Mouse (Mus musculus) heart, embryonic 11.5 days (tissue): ENCODE measurements around the gene Neurl1a. TPM values are rescaled to one million over a fixed set of nuclear protein-coding genes. Genes with fewer than 3 reads are reported as not detected.

Experiments used
- ATAC-seq: fragments of 200-750 bp; cut with Nextera tagmentation; replicated peaks from 2 replicates; pipeline ENCODE4 v1.8.0; 2017; ENCODE audit warnings: moderate library complexity; ENCODE audit not compliant: insufficient number of reproducible peaks, low FRiP score, low TSS enrichment
- H3K27ac ChIP-seq: fragments of 300-500 bp; sonication (generic); 2 replicates; pipeline ENCODE4 v1.5.1; 2014; ENCODE audit warnings: mild to moderate bottlenecking, low read depth, low read length
- H3K27me3 ChIP-seq: fragments of 300-500 bp; sonication (generic); 2 replicates; pipeline ENCODE4 v1.6.1; 2014; ENCODE audit warnings: mild to moderate bottlenecking, low read length, mixed read lengths; ENCODE audit not compliant: control insufficient read depth, insufficient read depth
- H3K36me3 ChIP-seq: fragments of 300-500 bp; sonication (generic); 2 replicates; pipeline ENCODE4 v1.6.1; 2014; ENCODE audit warnings: mild to moderate bottlenecking, low read length, moderate library complexity, mixed read lengths; ENCODE audit not compliant: control insufficient read depth, insufficient read depth
- H3K4me1 ChIP-seq: fragments of 300-500 bp; sonication (generic); 2 replicates; pipeline ENCODE4 v1.6.1; 2014; ENCODE audit warnings: low read length; ENCODE audit not compliant: control insufficient read depth, insufficient read depth
- H3K4me2 ChIP-seq: fragments of 300-500 bp; sonication (generic); 2 replicates; pipeline ENCODE4 v1.6.1; 2014; ENCODE audit warnings: mild to moderate bottlenecking, moderate library complexity
- H3K4me3 ChIP-seq: fragments of 300-500 bp; sonication (generic); 2 replicates; pipeline ENCODE4 v1.5.1; 2014; ENCODE audit warnings: low read depth, low read length
- H3K9ac ChIP-seq: fragments of 300-500 bp; sonication (generic); 2 replicates; pipeline ENCODE4 v1.6.1; 2014; ENCODE audit warnings: mild to moderate bottlenecking, low read depth, low read length, moderate library complexity
- H3K9me3 ChIP-seq: fragments of 300-500 bp; sonication (generic); replicated peaks from 2 replicates; pipeline ENCODE4 v1.6.1; 2016; ENCODE audit warnings: low read length; ENCODE audit not compliant: control insufficient read depth
- WGBS: fragments of 180-500 bp; shearing (Covaris S2); extraction: QIAGEN DNeasy Blood & Tissue Kit; methylation state at CpG from one replicate; pipeline ENCODE4 v1.1.7; 2014; ENCODE audit not compliant: insufficient replicate concordance; 5-methylcytosine and 5-hydroxymethylcytosine counted together
- polyA plus RNA-seq: library from polyadenylated mRNA; unstranded; fragments of >200 nt; fragmentation: Nextera tagmentation; extraction: Ambion mirVana; gene quantifications from 2 replicates; pipeline ENCODE4 v1.2.1, GENCODE M21; 2014

The Neurl1a gene
- polyA plus RNA-seq, 1 experiment from 2014 or later: 3.2 TPM

DNA sequence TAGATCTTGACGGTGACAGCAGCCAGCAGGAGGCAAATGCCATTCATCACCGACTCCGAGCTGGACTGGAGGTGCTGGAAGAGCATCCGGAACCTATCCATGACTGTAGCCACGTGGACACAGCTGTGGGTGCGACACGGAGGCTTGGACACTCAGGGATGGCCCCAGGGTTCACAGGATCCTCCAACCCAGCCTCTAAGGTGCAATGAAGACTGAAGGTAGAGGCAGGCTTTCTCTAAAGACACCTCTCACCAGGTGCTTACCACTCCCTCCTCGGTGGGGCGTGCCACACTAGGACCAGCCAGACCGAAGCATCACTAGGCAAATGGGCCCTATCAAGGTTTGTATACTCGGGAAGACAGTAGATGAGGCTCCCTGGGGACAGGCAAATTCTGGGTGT lies 21.0 kb upstream of the Neurl1a start, which contains the start of gene Calhm3:
Gene Calhm3 (minus strand): TSS at position 101 of the 400 bp plus-strand sequence.
- Histone ChIP-seq H3K9me3 (no peaks in the 10 kb centered on the region), H3K4me2 (no peak within 1 kb of the TSS), H3K4me3 (no peak within 1 kb of the TSS), H3K9ac (no peak within 1 kb of the TSS), H3K36me3 (no peaks in the 10 kb centered on the region), H3K4me1 (no peaks in the 10 kb centered on the region), H3K27me3 (no peaks in the 10 kb centered on the region), H3K27ac (no peak within 1 kb of the TSS)
- no peak for ATAC-seq
- WGBS: 71% methylated on average over 11 of the region's 11 CpGs

GRCm38 (mm10) chr19:47161669-47162068 lies 17.0 kb upstream of the Neurl1a start:
- no peak overlapping the region for H3K4me3 ChIP-seq
- 61% methylated on average over 4 of the region's 4 CpGs for WGBS
- H3K4me2 ChIP-seq: no peak overlapping the region
- no peak overlapping the region for H3K9ac ChIP-seq
- no peak overlapping the region for H3K27ac ChIP-seq
- H3K4me1 ChIP-seq: no peaks in the 10 kb centered on the region
- no peaks in the 10 kb centered on the region for H3K36me3 ChIP-seq
- no peaks in the 10 kb centered on the region for H3K27me3 ChIP-seq
- no peaks in the 10 kb centered on the region for H3K9me3 ChIP-seq
- ATAC-seq: no peak

DNA sequence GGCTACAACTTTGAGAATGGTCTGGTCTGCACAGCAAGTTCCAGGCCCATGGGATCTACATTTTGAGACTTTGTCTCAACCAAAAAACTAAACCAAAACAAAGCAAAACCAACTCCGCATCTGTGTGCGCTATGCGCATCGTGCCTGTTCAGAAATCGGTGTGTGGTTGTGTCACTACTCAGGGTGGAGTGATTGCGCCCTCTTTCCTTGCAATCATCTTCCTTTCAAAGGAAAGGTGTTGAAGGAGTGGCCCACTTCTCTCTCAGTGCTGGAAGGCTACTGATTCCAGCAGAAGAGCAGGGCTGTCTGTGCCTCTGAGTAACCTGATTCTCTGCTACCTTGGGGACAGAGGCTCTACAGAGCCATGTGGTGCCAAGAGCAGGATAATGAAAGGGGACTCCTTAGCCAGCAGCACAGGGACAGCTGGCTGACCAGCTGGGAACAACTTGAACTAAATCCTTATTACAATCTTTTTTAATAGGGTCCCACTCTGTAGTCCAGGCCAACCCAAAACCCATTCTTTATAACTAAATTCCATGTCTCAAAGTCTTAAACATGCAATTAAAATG lies 15.4 kb upstream of the Neurl1a start:
- Histone ChIP-seq H3K4me3 (no peak overlapping the region), H3K4me2 (no peak overlapping the region), H3K9me3 (no peaks in the 10 kb centered on the region), H3K27me3 (no peaks in the 10 kb centered on the region), H3K4me1 (no peaks in the 10 kb centered on the region), H3K27ac (no peak overlapping the region), H3K36me3 (no peaks in the 10 kb centered on the region), H3K9ac (no peak overlapping the region)
- no peak for ATAC-seq
- WGBS: 94% methylated on average over 6 of the region's 6 CpGs

- Histone ChIP-seq H3K4me3 (no peak overlapping the region), H3K27ac (no peak overlapping the region), H3K9me3 (no peaks in the 10 kb centered on the region), H3K4me1 (peaks cover 4% of the 10 kb centered on the region; the same call in 1 of the 2 replicates), H3K36me3 (no peaks in the 10 kb centered on the region), H3K27me3 (no peaks in the 10 kb centered on the region), H3K4me2 (no peak overlapping the region), H3K9ac (no peak overlapping the region)
- no peak for ATAC-seq
- 40% methylated on average over 3 of the region's 3 CpGs for WGBS
These were observed 11.9 kb upstream of the Neurl1a start for GRCm38 (mm10) chr19:47166758-47167157.

GRCm38 (mm10) chr19:47167617-47168214 lies 10.9 kb upstream of the Neurl1a start:
- Histone ChIP-seq H3K9ac (no peak overlapping the region), H3K4me2 (peak overlapping the region; percentile 65), H3K9me3 (no peaks in the 10 kb centered on the region), H3K4me1 (peaks cover 4% of the 10 kb centered on the region; the same call in 1 of the 2 replicates), H3K4me3 (peak overlapping the region; percentile 21; the same call in 1 of the 2 replicates), H3K27me3 (no peaks in the 10 kb centered on the region), H3K27ac (no peak overlapping the region), H3K36me3 (no peaks in the 10 kb centered on the region)
- WGBS: 41% methylated on average over 7 of the region's 7 CpGs
- no peak for ATAC-seq

DNA sequence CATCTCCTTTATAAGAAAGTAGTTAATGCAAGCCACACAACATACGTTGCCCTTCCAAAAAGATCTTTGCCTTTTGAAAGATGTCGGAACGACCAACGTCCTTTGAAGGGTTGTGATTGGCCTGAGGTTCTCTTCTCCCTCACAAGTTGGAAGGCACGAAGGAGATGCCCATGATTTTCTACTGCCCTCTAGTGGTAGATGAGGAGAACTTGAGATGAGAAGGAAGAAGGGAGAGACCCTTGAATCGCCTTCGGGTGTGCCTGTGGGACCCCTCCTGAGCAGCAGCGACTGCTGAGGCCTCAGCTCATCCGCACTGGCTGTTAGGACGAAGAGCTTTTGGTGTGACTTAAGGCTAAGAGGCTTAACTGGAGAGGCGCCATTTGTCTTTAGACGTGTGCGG lies 10.4 kb upstream of the Neurl1a start:
- Histone ChIP-seq H3K27me3 (no peaks in the 10 kb centered on the region), H3K4me3 (peak overlapping the region; percentile 21), H3K9ac (0 out of 2 replicates have a peak overlapping the region, but pooled peaks have one; percentile 46), H3K4me2 (peak overlapping the region; percentile 65), H3K4me1 (peaks cover 4% of the 10 kb centered on the region; the same call in 1 of the 2 replicates), H3K9me3 (no peaks in the 10 kb centered on the region), H3K27ac (no peak overlapping the region), H3K36me3 (no peaks in the 10 kb centered on the region)
- no peak for ATAC-seq
- 7% methylated on average over 13 of the region's 13 CpGs for WGBS

GRCm38 (mm10) chr19:47168793-47169412 lies 9.7 kb upstream of the Neurl1a start:
- H3K4me3 ChIP-seq: peak overlapping the region; percentile 21

DNA sequence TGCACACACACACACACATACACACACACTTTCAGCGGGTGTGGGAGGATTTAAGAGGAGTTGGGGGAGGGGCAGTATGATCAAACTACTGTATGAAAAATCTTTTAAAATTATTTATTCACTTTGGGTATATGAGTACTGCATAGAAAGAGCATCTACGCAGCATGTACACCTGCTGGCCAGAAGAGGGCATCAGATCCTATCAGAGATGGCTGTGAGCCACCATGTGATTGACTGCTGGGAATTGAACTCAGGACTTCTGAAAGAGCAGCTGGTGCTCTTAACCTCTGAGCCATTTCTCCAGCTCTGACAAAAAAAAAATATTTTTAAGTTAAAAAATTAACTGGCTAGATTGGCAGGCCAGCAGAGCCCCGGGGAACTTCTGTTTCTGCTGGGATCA lies 4.1 kb upstream of the Neurl1a start:
- Histone ChIP-seq H3K36me3 (no peaks in the 10 kb centered on the region), H3K9ac (no peak overlapping the region), H3K27ac (no peak overlapping the region), H3K9me3 (no peaks in the 10 kb centered on the region), H3K4me2 (no peak overlapping the region), H3K4me1 (no peaks in the 10 kb centered on the region), H3K27me3 (peaks cover 22% of the 10 kb centered on the region), H3K4me3 (no peak overlapping the region)
- 54% methylated on average over 3 of the region's 3 CpGs for WGBS
- ATAC-seq: no peak

More at GRCm38 (mm10) chr19:47168793-47169412, 9.7 kb upstream of the Neurl1a start:
- no peak overlapping the region for H3K27ac ChIP-seq
- no peaks in the 10 kb centered on the region for H3K27me3 ChIP-seq
- no peak for ATAC-seq
- no peaks in the 10 kb centered on the region for H3K36me3 ChIP-seq
- H3K9ac ChIP-seq: 0 out of 2 replicates have a peak overlapping the region, but pooled peaks have one; percentile 46
- H3K9me3 ChIP-seq: no peaks in the 10 kb centered on the region
- WGBS: 21% methylated on average over 11 of the region's 11 CpGs
- H3K4me2 ChIP-seq: peak overlapping the region; percentile 65
- H3K4me1 ChIP-seq: peaks cover 4% of the 10 kb centered on the region; the same call in 1 of the 2 replicates
